Mouse (Mus musculus) G1E (cell line): ENCODE measurements around the gene Thrb. TPM values are rescaled to one million over a fixed set of nuclear protein-coding genes. Genes with fewer than 3 reads are reported as not detected.

ENCODE experiments used
- ATAC-seq: 2 replicates; pipeline ENCODE4 v1.8.0; 2016; ENCODE audit warnings: mild to moderate bottlenecking; ENCODE audit not compliant: insufficient number of reproducible peaks, poor library complexity, low FRiP score, severe bottlenecking; ENCODE audit errors: extremely low read depth
- DNase-seq: peaks from one replicate; pipeline ENCODE4 v3.0.0; 2012; ENCODE audit warnings: low spot score
- H3K27me3 ChIP-seq: 2 replicates; pipeline ENCODE4 v1.6.1; 2012; ENCODE audit warnings: mild to moderate bottlenecking, low read length, inconsistent platforms; ENCODE audit not compliant: insufficient read depth
- H3K36me3 ChIP-seq: replicated peaks from 2 replicates; pipeline ENCODE3; 2012; ENCODE audit warnings: mild to moderate bottlenecking, inconsistent platforms
- H3K4me1 ChIP-seq: 2 replicates; pipeline ENCODE4 v1.6.1; 2012; ENCODE audit warnings: low read depth, low read length, inconsistent platforms, mixed read lengths; ENCODE audit not compliant: insufficient read depth
- H3K4me3 ChIP-seq: 2 replicates; pipeline ENCODE4 v1.5.1; 2012; ENCODE audit warnings: low read depth, mild to moderate bottlenecking, inconsistent platforms, low read length, moderate library complexity, mixed read lengths
- H3K9me3 ChIP-seq: replicated peaks from 2 replicates; pipeline ENCODE4 v1.6.1; 2012; ENCODE audit warnings: inconsistent platforms
- CTCF ChIP-seq: IDR thresholded peaks from 2 replicates; pipeline ENCODE4 v1.5.1; 2012; ENCODE audit warnings: low read depth, low read length, inconsistent platforms, mixed read lengths
- GATA1 ChIP-seq: IDR thresholded peaks from 2 replicates; pipeline ENCODE4 v1.6.1; 2012; ENCODE audit warnings: borderline replicate concordance, low read length, inconsistent platforms, mixed read lengths
- GATA2 ChIP-seq: IDR thresholded peaks from 2 replicates; pipeline ENCODE4 v1.6.1; 2012; ENCODE audit warnings: low read depth, low read length, inconsistent platforms, borderline replicate concordance
- POLR2AphosphoS5 ChIP-seq: IDR thresholded peaks from 2 replicates; pipeline ENCODE4 v1.6.1; 2012; ENCODE audit warnings: low read depth, low read length, inconsistent platforms; ENCODE audit not compliant: insufficient replicate concordance
- TAL1 ChIP-seq: conservative IDR thresholded peaks from 2 replicates; pipeline ENCODE4 v1.6.1; 2012; ENCODE audit warnings: low read depth, low read length, inconsistent platforms, mixed read lengths
- polyA plus RNA-seq: library from polyadenylated mRNA; stranded (reverse); fragments of >175 nt; gene quantifications from 2 replicates; pipeline ENCODE4 v1.2.3, GENCODE M21; 2012
- total RNA-seq, 2 experiments: library from RNA; stranded (forward) in 1 of 2; stranded (reverse) in 1 of 2; fragments of 200-1000 nt in 1 of 2; fragments of >200 nt in 1 of 2; fragmentation: Nextera tagmentation in 1 of 2; gene quantifications; 2 replicates each; pipeline ENCODE4 v1.2.3; 2014 to 2017

Gene Thrb
- total and polyA plus RNA-seq, 3 experiments = 6.3 to 26.7 (median 7.0) TPM

GRCm38 (mm10) chr14:17868326-17868725, 208.3 kb downstream of the Thrb start:
- Histone ChIP-seq H3K9me3 (no peaks in the 10 kb centered on the region), H3K27me3 (no peaks in the 10 kb centered on the region), H3K36me3 (no peaks in the 10 kb centered on the region), H3K4me1 (no peaks in the 10 kb centered on the region), H3K4me3 (no peak overlapping the region)
- ATAC-seq (no peak), DNase-seq (no peak)
- TF ChIP-seq POLR2AphosphoS5 (no peak), TAL1 (no peak), CTCF (no peak), GATA1 (no peak), GATA2 (no peak)

- no peaks in the 10 kb centered on the region for H3K27me3 ChIP-seq
- TF ChIP-seq TAL1 = no peak
- TF ChIP-seq CTCF = no peak
- no peak for TF ChIP-seq POLR2AphosphoS5
- TF ChIP-seq GATA2 = no peak
- no peak for TF ChIP-seq GATA1
- peaks cover 15% of the 10 kb centered on the region for H3K4me1 ChIP-seq
- DNase-seq = no peak
- H3K36me3 ChIP-seq = no peaks in the 10 kb centered on the region
- peak; percentile 8; the same call in 1 of the 2 replicates for ATAC-seq
- H3K4me3 ChIP-seq = no peak overlapping the region
- no peaks in the 10 kb centered on the region for H3K9me3 ChIP-seq
Measured at GRCm38 (mm10) chr14:17875946-17876345, 215.9 kb downstream of the Thrb start.

- DNase-seq = peak; percentile 4
- no peaks in the 10 kb centered on the region for H3K9me3 ChIP-seq
- TF ChIP-seq CTCF (no peak), GATA1 (no peak), POLR2AphosphoS5 (no peak), GATA2 (no peak), TAL1 (no peak)
- ATAC-seq = no peak; the same call in 1 of the 2 replicates
- peaks cover 12% of the 10 kb centered on the region for H3K4me1 ChIP-seq
- H3K4me3 ChIP-seq = no peak overlapping the region
- H3K27me3 ChIP-seq = no peaks in the 10 kb centered on the region
- no peaks in the 10 kb centered on the region for H3K36me3 ChIP-seq
Measured at GRCm38 (mm10) chr14:17879446-17879845, 219.4 kb downstream of the Thrb start.

GRCm38 (mm10) chr14:17884884-17885283, 224.8 kb downstream of the Thrb start:
- DNase-seq (no peak), ATAC-seq (no peak)
- Histone ChIP-seq H3K4me3 (no peak overlapping the region), H3K4me1 (0 out of 2 replicates have a peak, but pooled peaks cover 2% of the 10 kb centered on the region), H3K9me3 (no peaks in the 10 kb centered on the region), H3K36me3 (no peaks in the 10 kb centered on the region), H3K27me3 (no peaks in the 10 kb centered on the region)
- TF ChIP-seq TAL1 = no peak
- no peak for TF ChIP-seq CTCF
- no peak for TF ChIP-seq POLR2AphosphoS5
- TF ChIP-seq GATA1 = no peak
- no peak for TF ChIP-seq GATA2

GRCm38 (mm10) chr14:17885320-17885719, 225.3 kb downstream of the Thrb start:
- H3K4me1 ChIP-seq = 0 out of 2 replicates have a peak, but pooled peaks cover 2% of the 10 kb centered on the region
- DNase-seq (no peak), ATAC-seq (no peak)
- no peaks in the 10 kb centered on the region for H3K9me3 ChIP-seq
- no peak overlapping the region for H3K4me3 ChIP-seq
- H3K36me3 ChIP-seq = no peaks in the 10 kb centered on the region
- no peaks in the 10 kb centered on the region for H3K27me3 ChIP-seq
- TF ChIP-seq CTCF = no peak
- TF ChIP-seq GATA1 = no peak

- ATAC-seq = no peak
- Histone ChIP-seq H3K4me1 (no peaks in the 10 kb centered on the region), H3K4me3 (no peak overlapping the region), H3K27me3 (no peaks in the 10 kb centered on the region), H3K36me3 (no peaks in the 10 kb centered on the region), H3K9me3 (no peaks in the 10 kb centered on the region)
- TF ChIP-seq GATA2 (no peak), POLR2AphosphoS5 (no peak), CTCF (no peak), TAL1 (no peak), GATA1 (no peak)
- no peak for DNase-seq
Measured at GRCm38 (mm10) chr14:17894791-17895190, 234.7 kb downstream of the Thrb start.

GRCm38 (mm10) chr14:17899733-17900413, 239.8 kb downstream of the Thrb start:
- ATAC-seq (no peak), DNase-seq (no peak)
- Histone ChIP-seq H3K4me3 (no peak overlapping the region), H3K36me3 (no peaks in the 10 kb centered on the region), H3K27me3 (no peaks in the 10 kb centered on the region), H3K9me3 (no peaks in the 10 kb centered on the region), H3K4me1 (no peaks in the 10 kb centered on the region)
- TF ChIP-seq TAL1 (no peak), POLR2AphosphoS5 (no peak), GATA1 (no peak), CTCF (no peak), GATA2 (no peak)
